Mouse (Mus musculus): ENCODE data around the gene Inpp5f. TPM values are rescaled to one million over a fixed set of nuclear protein-coding genes. Genes with fewer than 3 reads are reported as not detected.
A peak's percentile ranks its signal among the peaks of the same experiment; 100 is the strongest.
"Not testable (repeated sequence)": the region's sequence is repeated elsewhere in the genome, so short reads cannot be mapped to it uniquely, and the experiment has no call there.

Inpp5f gene
- 257 and 314 TPM in 2 replicates for polyA plus RNA-seq (2014; fragmentation: Nextera tagmentation; extraction: Ambion mirVana)

DNA sequence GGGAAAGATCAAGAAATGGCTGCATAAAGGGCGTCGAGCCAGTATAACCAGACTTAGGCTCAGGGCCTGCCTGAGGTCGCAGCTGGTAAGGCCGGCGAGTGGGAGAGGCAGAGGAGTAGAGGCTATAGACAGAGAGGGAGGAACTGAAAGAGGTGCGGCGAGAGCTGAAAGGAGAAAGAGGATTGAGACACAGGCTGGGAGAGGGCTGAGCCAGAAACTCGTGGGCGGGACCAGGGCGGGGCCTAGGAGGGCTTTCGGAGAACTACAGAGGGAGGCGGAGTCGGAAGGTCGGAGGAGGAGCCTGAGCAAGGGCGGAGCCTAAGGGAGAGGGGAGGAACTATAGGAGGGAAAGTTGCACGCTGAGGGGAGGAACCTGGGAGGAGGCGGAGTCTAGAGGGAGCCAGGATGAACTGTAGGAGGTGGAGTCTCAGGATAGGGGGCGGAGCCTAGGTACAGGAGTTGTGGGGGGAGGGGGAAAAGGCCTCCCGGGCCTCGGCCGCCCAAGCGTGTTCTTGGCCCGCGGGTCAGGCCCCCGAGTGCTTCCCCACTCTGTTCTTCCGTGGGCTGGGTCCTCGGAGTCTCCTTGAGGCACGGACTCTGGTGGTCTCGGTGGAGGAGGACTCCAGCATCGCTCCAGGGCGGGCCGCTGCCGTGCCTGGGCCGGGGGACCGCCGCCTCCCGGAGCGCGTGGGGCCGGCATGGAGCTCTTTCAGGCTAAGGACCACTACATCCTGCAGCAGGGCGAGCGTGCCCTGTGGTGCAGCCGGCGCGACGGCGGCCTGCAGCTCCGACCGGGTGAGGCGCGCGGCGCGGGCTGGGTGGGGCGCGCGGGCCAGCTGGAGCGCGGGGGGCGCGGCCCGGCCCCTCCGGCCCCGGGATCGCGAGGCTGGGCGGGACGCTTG lies at the start of gene Inpp5f:
Gene Inpp5f, plus strand, starts transcription at position 432 of the 902 bp plus-strand sequence.
- DNase-seq (ENCODE audit: low spot score), result peak; percentile 98
- Histone ChIP-seq H3K36me3 (ENCODE audit: control insufficient read depth, insufficient read depth, low read length) (no peaks in the 10 kb centered on the region), H3K9ac (ENCODE audit: low read length) (peak within 1 kb of the TSS; percentile 86), H3K4me1 (ENCODE audit: control insufficient read depth, insufficient read depth, low read length) (peaks cover 8% of the 10 kb centered on the region), H3K27me3 (replicated peaks; ENCODE audit: control insufficient read depth, insufficient read depth, low read length) (no peaks in the 10 kb centered on the region), H3K27ac (ENCODE audit: low read depth, low read length) (peak within 1 kb of the TSS; percentile 70; the same call in 1 of the 2 replicates), H3K4me3 (ENCODE audit: low read depth, low read length) (peak within 1 kb of the TSS; percentile 77), H3K9me3 (replicated peaks; ENCODE audit: control insufficient read depth, low read length) (no peaks in the 10 kb centered on the region), H3K4me2 (ENCODE audit: low read length) (peak within 1 kb of the TSS; percentile 82)
- ATAC-seq, result peak; percentile 97
- 1% methylated on average over 59 of the region's 68 CpGs for WGBS

DNA sequence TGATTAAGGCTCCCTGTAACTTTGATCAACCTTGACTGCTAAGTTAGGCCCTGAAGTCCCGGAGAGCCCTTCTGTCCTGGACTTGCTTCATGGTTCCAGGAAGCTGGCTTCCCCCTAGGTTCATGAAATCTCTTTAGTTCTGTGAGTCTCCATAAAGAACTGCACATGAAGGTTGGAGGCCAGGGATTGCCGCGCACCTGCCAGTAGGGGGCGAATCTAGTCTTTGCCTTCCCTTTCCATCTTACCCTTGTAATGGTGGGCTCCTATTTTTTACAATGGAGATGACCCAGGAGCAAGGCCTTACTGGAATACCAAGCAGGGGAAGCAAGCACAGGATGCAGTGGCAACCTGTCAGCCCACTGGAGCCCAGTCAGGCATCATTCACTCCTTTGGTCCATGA lies 47.8 kb upstream of the Inpp5f start:
- WGBS, result 42% methylated on average over 4 of the region's 4 CpGs
- no peaks in the 10 kb centered on the region for H3K9me3 ChIP-seq (replicated peaks; ENCODE audit: control insufficient read depth, low read length)
- no peak overlapping the region for H3K4me2 ChIP-seq (ENCODE audit: low read length)
- ATAC-seq (no peak), DNase-seq (ENCODE audit: low spot score) (peak; percentile 29)
- no peaks in the 10 kb centered on the region for H3K36me3 ChIP-seq (ENCODE audit: control insufficient read depth, insufficient read depth, low read length)
- H3K4me3 ChIP-seq (ENCODE audit: low read depth, low read length), result no peak overlapping the region
- no peaks in the 10 kb centered on the region for H3K27me3 ChIP-seq (replicated peaks; ENCODE audit: control insufficient read depth, insufficient read depth, low read length)
- H3K4me1 ChIP-seq (ENCODE audit: control insufficient read depth, insufficient read depth, low read length), result no peaks in the 10 kb centered on the region
- no peak overlapping the region for H3K9ac ChIP-seq (ENCODE audit: low read length)
- no peak overlapping the region for H3K27ac ChIP-seq (ENCODE audit: low read depth, low read length)

DNA sequence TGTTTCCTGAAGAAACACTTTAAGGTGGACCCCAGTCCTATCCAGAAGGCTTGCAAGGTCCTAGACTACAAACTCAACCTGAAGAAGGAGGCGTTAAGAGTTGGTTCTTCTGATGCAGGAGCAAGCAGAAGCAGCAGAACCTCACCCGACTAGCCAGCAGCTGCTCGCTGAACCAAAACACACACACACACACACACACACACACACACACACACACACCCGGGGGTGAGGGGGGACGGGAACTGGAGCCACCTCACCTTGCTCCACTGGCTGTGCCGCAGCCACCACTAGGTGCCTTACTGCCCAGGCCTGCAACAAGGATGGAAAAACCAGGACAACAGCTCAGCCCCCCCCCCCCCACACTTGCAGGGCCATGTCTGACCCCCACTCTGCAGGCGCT lies 44.8 kb upstream of the Inpp5f start:
- no peaks in the 10 kb centered on the region for H3K36me3 ChIP-seq (ENCODE audit: control insufficient read depth, insufficient read depth, low read length)
- H3K4me1 ChIP-seq (ENCODE audit: control insufficient read depth, insufficient read depth, low read length), result no peaks in the 10 kb centered on the region
- H3K9ac ChIP-seq (ENCODE audit: low read length), result no peak overlapping the region
- no peak for ATAC-seq
- no peaks in the 10 kb centered on the region for H3K27me3 ChIP-seq (replicated peaks; ENCODE audit: control insufficient read depth, insufficient read depth, low read length)
- H3K4me2 ChIP-seq (ENCODE audit: low read length), result no peak overlapping the region
- no peaks in the 10 kb centered on the region for H3K9me3 ChIP-seq (replicated peaks; ENCODE audit: control insufficient read depth, low read length)
- WGBS, result 75% methylated on average over 7 of the region's 7 CpGs
- DNase-seq (ENCODE audit: low spot score), result no peak
- no peak overlapping the region for H3K4me3 ChIP-seq (ENCODE audit: low read depth, low read length)
- no peak overlapping the region for H3K27ac ChIP-seq (ENCODE audit: low read depth, low read length)

DNA sequence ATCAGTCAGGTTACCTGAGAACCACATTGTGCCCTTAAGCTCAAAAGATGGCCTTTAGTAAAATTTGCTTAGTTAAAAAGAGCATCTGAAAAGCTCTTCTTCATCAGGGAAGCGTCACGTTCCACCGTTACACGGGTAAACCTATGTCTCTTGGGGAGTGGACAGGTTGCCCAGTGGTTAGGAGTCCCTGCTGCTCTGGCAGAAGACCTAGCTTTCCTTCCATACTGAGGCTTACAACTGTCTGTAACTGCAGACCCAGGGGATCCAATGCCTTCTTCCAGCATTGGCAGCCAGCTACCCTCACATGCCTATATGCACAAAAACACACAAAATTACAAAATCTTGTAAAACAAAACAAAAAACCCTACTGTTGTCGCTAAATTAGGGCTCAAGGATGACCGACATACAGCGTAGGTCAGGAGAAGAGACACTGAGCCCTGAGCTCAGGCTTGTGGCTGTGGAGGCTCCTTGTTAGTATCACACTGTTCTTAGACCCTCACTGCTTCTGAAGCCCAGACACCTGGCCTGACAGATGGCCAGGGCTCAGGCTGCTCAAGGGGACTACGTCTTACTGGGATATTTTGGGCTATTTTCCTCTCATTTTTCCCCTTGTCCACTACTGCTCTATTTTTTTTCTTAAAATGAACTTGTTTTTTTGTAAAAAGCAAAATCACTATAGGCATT lies 43.4 kb upstream of the Inpp5f start:
- Histone ChIP-seq H3K27ac (ENCODE audit: low read depth, low read length) (no peak overlapping the region), H3K27me3 (replicated peaks; ENCODE audit: control insufficient read depth, insufficient read depth, low read length) (no peaks in the 10 kb centered on the region), H3K36me3 (ENCODE audit: control insufficient read depth, insufficient read depth, low read length) (no peaks in the 10 kb centered on the region), H3K9ac (ENCODE audit: low read length) (no peak overlapping the region), H3K4me2 (ENCODE audit: low read length) (no peak overlapping the region), H3K9me3 (replicated peaks; ENCODE audit: control insufficient read depth, low read length) (no peaks in the 10 kb centered on the region), H3K4me3 (ENCODE audit: low read depth, low read length) (no peak overlapping the region), H3K4me1 (ENCODE audit: control insufficient read depth, insufficient read depth, low read length) (no peaks in the 10 kb centered on the region)
- WGBS, result 86% methylated on average over 8 of the region's 8 CpGs
- ATAC-seq (no peak), DNase-seq (ENCODE audit: low spot score) (no peak)

DNA sequence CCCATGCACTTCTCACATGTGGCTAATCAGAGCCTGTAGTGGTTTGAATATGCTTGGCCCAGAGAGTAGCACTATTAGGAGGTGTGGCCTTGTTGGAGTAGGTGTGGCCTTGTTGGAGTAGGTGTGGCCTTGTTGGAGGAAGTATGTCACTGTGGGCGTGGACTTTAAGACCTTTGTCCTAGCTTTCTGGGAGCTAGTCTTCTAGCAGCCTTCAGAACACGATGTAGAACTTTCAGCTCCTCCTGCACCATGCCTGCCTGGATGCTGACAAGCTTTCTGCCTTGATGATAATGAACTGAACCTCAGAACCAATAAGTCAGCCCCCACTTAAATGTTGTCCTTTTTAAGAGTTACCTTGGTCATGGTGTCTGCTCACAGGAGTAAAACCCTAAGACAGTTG lies 41.7 kb upstream of the Inpp5f start:
- 90% methylated on average over 2 of the region's 2 CpGs for WGBS
- not testable (repeated sequence) for H3K9me3 ChIP-seq (replicated peaks; ENCODE audit: control insufficient read depth, low read length); H3K4me2 ChIP-seq (ENCODE audit: low read length); ATAC-seq; H3K4me1 ChIP-seq (ENCODE audit: control insufficient read depth, insufficient read depth, low read length); H3K36me3 ChIP-seq (ENCODE audit: control insufficient read depth, insufficient read depth, low read length); H3K4me3 ChIP-seq (ENCODE audit: low read depth, low read length); H3K9ac ChIP-seq (ENCODE audit: low read length); DNase-seq (ENCODE audit: low spot score); H3K27ac ChIP-seq (ENCODE audit: low read depth, low read length); H3K27me3 ChIP-seq (replicated peaks; ENCODE audit: control insufficient read depth, insufficient read depth, low read length)

DNA sequence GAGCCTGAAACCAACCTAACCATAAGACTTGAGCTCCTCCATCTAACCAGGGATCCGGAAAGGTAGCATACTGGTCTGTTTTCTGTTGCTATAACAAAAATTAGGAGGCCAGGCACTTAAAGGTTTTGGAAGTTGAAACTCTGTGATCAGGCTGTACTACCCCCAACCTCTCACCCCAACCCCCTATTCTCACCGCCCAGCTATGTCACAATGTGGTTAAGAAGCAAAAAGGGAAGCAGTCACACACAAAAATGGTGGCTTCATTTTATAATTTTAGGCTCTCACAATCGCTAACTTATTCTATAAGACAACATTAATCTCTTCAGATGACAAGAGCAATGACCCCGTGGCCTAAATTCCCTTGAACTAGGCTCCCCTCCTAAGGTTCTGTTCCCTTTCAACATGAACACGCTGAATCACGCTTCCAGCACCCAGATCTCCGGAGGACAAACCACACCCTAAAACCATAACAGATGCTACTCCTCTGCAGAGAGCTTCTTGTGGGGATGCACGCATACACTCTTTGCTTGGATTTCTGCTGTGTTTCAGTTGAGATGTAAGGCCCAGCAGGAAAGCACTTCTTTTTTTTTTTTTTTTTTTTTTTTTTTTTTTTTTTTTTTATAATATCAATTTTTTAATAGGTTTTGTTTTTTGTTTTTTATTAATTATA lies 41.0 kb upstream of the Inpp5f start:
- H3K4me3 ChIP-seq (ENCODE audit: low read depth, low read length), result no peak overlapping the region
- DNase-seq (ENCODE audit: low spot score), result no peak
- no peak overlapping the region for H3K4me2 ChIP-seq (ENCODE audit: low read length)
- no peak overlapping the region for H3K9ac ChIP-seq (ENCODE audit: low read length)
- WGBS, result 94% methylated on average over 8 of the region's 8 CpGs
- H3K27ac ChIP-seq (ENCODE audit: low read depth, low read length), result no peak overlapping the region
- H3K36me3 ChIP-seq (ENCODE audit: control insufficient read depth, insufficient read depth, low read length), result no peaks in the 10 kb centered on the region
- no peak for ATAC-seq
- H3K4me1 ChIP-seq (ENCODE audit: control insufficient read depth, insufficient read depth, low read length), result no peaks in the 10 kb centered on the region
- no peaks in the 10 kb centered on the region for H3K27me3 ChIP-seq (replicated peaks; ENCODE audit: control insufficient read depth, insufficient read depth, low read length)
- H3K9me3 ChIP-seq (replicated peaks; ENCODE audit: control insufficient read depth, low read length), result no peaks in the 10 kb centered on the region

DNA sequence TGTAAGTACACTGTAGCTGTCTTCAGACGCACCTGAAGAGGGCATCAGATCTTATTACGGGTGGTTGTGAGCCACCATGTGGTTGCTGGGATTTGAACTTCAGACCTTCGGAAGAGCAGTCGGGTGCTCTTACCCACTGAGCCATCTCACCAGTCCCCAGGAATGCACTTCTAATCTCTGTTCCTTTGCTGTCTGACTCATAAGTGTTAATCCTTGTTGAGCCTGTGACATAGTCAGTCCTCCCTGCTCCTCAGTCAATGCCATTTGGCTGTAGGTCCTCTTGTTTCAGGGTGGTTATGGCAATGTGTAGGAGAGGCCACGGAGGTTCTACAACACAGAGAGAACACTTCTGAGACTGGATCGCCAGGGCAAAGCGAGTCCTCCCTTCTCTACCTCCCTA lies 40.5 kb upstream of the Inpp5f start:
- H3K36me3 ChIP-seq (ENCODE audit: control insufficient read depth, insufficient read depth, low read length); H3K9me3 ChIP-seq (replicated peaks; ENCODE audit: control insufficient read depth, low read length); DNase-seq (ENCODE audit: low spot score); H3K4me2 ChIP-seq (ENCODE audit: low read length); ATAC-seq; H3K4me3 ChIP-seq (ENCODE audit: low read depth, low read length); H3K9ac ChIP-seq (ENCODE audit: low read length); H3K27me3 ChIP-seq (replicated peaks; ENCODE audit: control insufficient read depth, insufficient read depth, low read length); H3K4me1 ChIP-seq (ENCODE audit: control insufficient read depth, insufficient read depth, low read length); H3K27ac ChIP-seq (ENCODE audit: low read depth, low read length): not testable (repeated sequence)
- WGBS, result 93% methylated on average over 7 of the region's 7 CpGs

DNA sequence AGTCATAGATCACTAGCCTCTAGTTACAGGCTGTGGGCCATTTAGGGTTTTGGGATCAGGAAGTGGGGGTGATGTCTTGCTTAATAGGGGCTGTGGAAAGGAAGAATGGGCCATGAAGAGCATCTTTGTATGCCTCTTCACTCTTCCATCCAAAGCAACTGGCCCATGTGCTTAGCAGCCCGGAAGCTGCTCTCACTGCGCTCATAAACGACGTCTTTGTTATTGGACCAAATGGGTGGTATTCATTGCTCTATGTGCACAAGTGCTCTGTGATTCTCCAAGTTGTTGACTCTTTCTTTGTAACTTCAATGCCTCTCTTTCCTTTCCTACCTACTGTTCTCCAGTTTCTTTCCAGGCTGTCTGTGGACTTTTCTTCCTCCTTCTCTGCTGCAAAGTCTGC lies 39.1 kb upstream of the Inpp5f start:
- no peak overlapping the region for H3K27ac ChIP-seq (ENCODE audit: low read depth, low read length)
- 78% methylated on average over 4 of the region's 4 CpGs for WGBS
- H3K4me3 ChIP-seq (ENCODE audit: low read depth, low read length), result no peak overlapping the region
- no peaks in the 10 kb centered on the region for H3K9me3 ChIP-seq (replicated peaks; ENCODE audit: control insufficient read depth, low read length)
- no peak overlapping the region for H3K4me2 ChIP-seq (ENCODE audit: low read length)
- no peaks in the 10 kb centered on the region for H3K4me1 ChIP-seq (ENCODE audit: control insufficient read depth, insufficient read depth, low read length)
- ATAC-seq, result no peak
- no peaks in the 10 kb centered on the region for H3K36me3 ChIP-seq (ENCODE audit: control insufficient read depth, insufficient read depth, low read length)
- no peaks in the 10 kb centered on the region for H3K27me3 ChIP-seq (replicated peaks; ENCODE audit: control insufficient read depth, insufficient read depth, low read length)
- DNase-seq (ENCODE audit: low spot score), result no peak
- no peak overlapping the region for H3K9ac ChIP-seq (ENCODE audit: low read length)

Data from forebrain, embryonic 14.5 days (tissue).